Mouse (Mus musculus) liver, adult 2 months (tissue): ENCODE measurements around the gene Nlrp6. TPM values are rescaled to one million over a fixed set of nuclear protein-coding genes. Genes with fewer than 3 reads are reported as not detected.

Experiments used
- DNase-seq: peaks from one replicate; pipeline ENCODE4 v3.0.0-alpha.2; 2011; ENCODE audit warnings: low read depth, low spot score; ENCODE audit errors: extremely low read depth
- H3K27ac ChIP-seq: fragments of 200-500 bp; replicated peaks from 2 replicates; pipeline ENCODE4 v1.5.1; 2012; ENCODE audit warnings: low read depth, mild to moderate bottlenecking, control low read depth, inconsistent platforms, low read length; ENCODE audit not compliant: insufficient read depth
- H3K27me3 ChIP-seq: fragments of 200-500 bp; 2 replicates; pipeline ENCODE4 v1.6.1; 2012; ENCODE audit warnings: mild to moderate bottlenecking, moderate library complexity, low read length, inconsistent platforms; ENCODE audit not compliant: control insufficient read depth, insufficient read depth
- H3K36me3 ChIP-seq: fragments of 200-500 bp; 2 replicates; pipeline ENCODE4 v1.6.1; 2012; ENCODE audit warnings: low read length, inconsistent platforms; ENCODE audit not compliant: control insufficient read depth, insufficient read depth
- H3K4me1 ChIP-seq: fragments of 200-500 bp; 2 replicates; pipeline ENCODE4 v1.6.1; 2011; ENCODE audit warnings: low read length; ENCODE audit not compliant: control insufficient read depth, insufficient read depth
- H3K4me3 ChIP-seq: fragments of 200-500 bp; 2 replicates; pipeline ENCODE4 v1.5.1; 2011; ENCODE audit warnings: low read depth, mild to moderate bottlenecking, control low read depth, low read length, moderate library complexity; ENCODE audit not compliant: insufficient read depth
- H3K79me2 ChIP-seq: fragments of 200-500 bp; 2 replicates; pipeline ENCODE4 v1.6.1; 2012; ENCODE audit warnings: inconsistent platforms, mild to moderate bottlenecking, low read length, moderate library complexity; ENCODE audit not compliant: control insufficient read depth, insufficient read depth
- H3K9ac ChIP-seq: fragments of 200-500 bp; 2 replicates; pipeline ENCODE4 v1.6.1; 2012; ENCODE audit warnings: low read depth, mild to moderate bottlenecking, control low read depth, inconsistent platforms, low read length
- CTCF ChIP-seq: fragments of 200-500 bp; IDR thresholded peaks from 2 replicates; pipeline ENCODE4 v1.5.1; 2011; ENCODE audit warnings: low read depth, low read length, control low read depth
- POLR2A ChIP-seq: fragments of 200-500 bp; IDR thresholded peaks from 2 replicates; pipeline ENCODE4 v1.6.1; 2011; ENCODE audit warnings: low read length, control low read depth; ENCODE audit not compliant: insufficient read depth; ENCODE audit errors: extremely low read depth
- WGBS: fragments of 180-500 bp; shearing (Covaris S2); methylation state at CpG from one replicate; pipeline ENCODE4 v1.1.7; 2018; 5-methylcytosine and 5-hydroxymethylcytosine counted together
- polyA plus RNA-seq: library from polyadenylated mRNA; depleted of rRNA; stranded (reverse); fragments of >200 nt; gene quantifications from 2 replicates; pipeline ENCODE4 v1.2.3, GENCODE M21; 2012
- total RNA-seq: library from RNA; depleted of rRNA; stranded (reverse); fragments of >200 nt; gene quantifications from 2 replicates; pipeline ENCODE4 v1.2.3, GENCODE M21; 2014

Gene Nlrp6
- total and polyA plus RNA-seq, 2 experiments: 28.9 to 119 TPM

- Histone ChIP-seq H3K79me2 (no peaks in the 10 kb centered on the region; the same call in 1 of the 2 replicates), H3K27ac (peak overlapping the region; percentile 95), H3K9ac (peak overlapping the region; percentile 58), H3K4me3 (no peak overlapping the region), H3K27me3 (no peaks in the 10 kb centered on the region), H3K4me1 (peaks cover 40% of the 10 kb centered on the region), H3K36me3 (peaks cover 8% of the 10 kb centered on the region; the same call in 1 of the 2 replicates)
- WGBS: 23% methylated on average over 5 of the region's 5 CpGs
- no peak for TF ChIP-seq POLR2A
- TF ChIP-seq CTCF: no peak
- peak; percentile 96 for DNase-seq
Observed at GRCm38 (mm10) chr7:140912846-140913482, 7.7 kb upstream of the Nlrp6 start.

GRCm38 (mm10) chr7:140914031-140914690, 6.5 kb upstream of the Nlrp6 start:
- TF ChIP-seq CTCF (no peak), POLR2A (no peak)
- H3K9ac ChIP-seq: no peak overlapping the region
- 28% methylated on average over 8 of the region's 8 CpGs for WGBS
- H3K27ac ChIP-seq: peak overlapping the region; percentile 95
- no peaks in the 10 kb centered on the region; the same call in 1 of the 2 replicates for H3K79me2 ChIP-seq
- no peaks in the 10 kb centered on the region for H3K27me3 ChIP-seq
- peak; percentile 95 for DNase-seq
- H3K4me1 ChIP-seq: peaks cover 39% of the 10 kb centered on the region
- H3K4me3 ChIP-seq: no peak overlapping the region
- H3K36me3 ChIP-seq: peaks cover 11% of the 10 kb centered on the region; the same call in 1 of the 2 replicates

- no peaks in the 10 kb centered on the region for H3K79me2 ChIP-seq
- H3K4me3 ChIP-seq: no peak overlapping the region
- H3K27me3 ChIP-seq: no peaks in the 10 kb centered on the region
- H3K9ac ChIP-seq: no peak overlapping the region
- WGBS: 74% methylated on average over 4 of the region's 4 CpGs
- no peak overlapping the region for H3K27ac ChIP-seq
- H3K4me1 ChIP-seq: peaks cover 21% of the 10 kb centered on the region
- no peak for DNase-seq
- no peak for TF ChIP-seq CTCF
- TF ChIP-seq POLR2A: no peak
- H3K36me3 ChIP-seq: peaks cover 23% of the 10 kb centered on the region; the same call in 1 of the 2 replicates
Observed at GRCm38 (mm10) chr7:140919911-140920310, 791 bp upstream of the Nlrp6 start.

- DNase-seq: no peak
- Histone ChIP-seq H3K4me1 (peaks cover 20% of the 10 kb centered on the region), H3K27me3 (no peaks in the 10 kb centered on the region), H3K79me2 (no peaks in the 10 kb centered on the region), H3K36me3 (peaks cover 30% of the 10 kb centered on the region; the same call in 1 of the 2 replicates), H3K4me3 (no peak overlapping the region), H3K9ac (no peak overlapping the region), H3K27ac (no peak overlapping the region)
- WGBS: 68% methylated on average over 22 of the region's 22 CpGs
- no peak for TF ChIP-seq POLR2A
- no peak for TF ChIP-seq CTCF
Observed at GRCm38 (mm10) chr7:140921225-140921975, 698 bp downstream of the Nlrp6 start.

GRCm38 (mm10) chr7:140922398-140923069, 1.8 kb downstream of the Nlrp6 start:
- peak overlapping the region; percentile 3; the same call in 1 of the 2 replicates for H3K4me3 ChIP-seq
- TF ChIP-seq POLR2A (0 out of 2 replicates have a peak, but pooled peaks have one; percentile 20), CTCF (peak; percentile 31)
- peak; percentile 94 for DNase-seq
- peaks cover 27% of the 10 kb centered on the region for H3K4me1 ChIP-seq
- no peaks in the 10 kb centered on the region for H3K27me3 ChIP-seq
- no peaks in the 10 kb centered on the region for H3K79me2 ChIP-seq
- WGBS: 10% methylated on average over 49 of the region's 49 CpGs
- H3K36me3 ChIP-seq: peaks cover 26% of the 10 kb centered on the region; the same call in 1 of the 2 replicates
- no peak overlapping the region for H3K9ac ChIP-seq
- H3K27ac ChIP-seq: peak overlapping the region; percentile 39; the same call in 1 of the 2 replicates
